Mouse (Mus musculus): Measurements from ENCODE around the gene Smg1. TPM values are rescaled to one million over a fixed set of nuclear protein-coding genes. Genes with fewer than 3 reads are reported as not detected.

Smg1 gene
- polyA plus RNA-seq, 1 experiment from 2014 or later = 18.0 TPM

Other genes with a start within 250 kb of the Smg1 start
- 746 and 766 TPM in 2 replicates for gene Rps15a, start 127.5 kb downstream of the Smg1 start, polyA plus RNA-seq (2015; fragmentation: Nextera tagmentation; extraction: Ambion mirVana)
- 477 and 625 TPM in 2 replicates for gene Arl6ip1, start 114.0 kb downstream of the Smg1 start, polyA plus RNA-seq (2015; fragmentation: Nextera tagmentation; extraction: Ambion mirVana)
- gene Syt17, start 204.6 kb upstream of the Smg1 start, polyA plus RNA-seq (2015; fragmentation: Nextera tagmentation; extraction: Ambion mirVana) = 6.5 and 7.0 TPM in 2 replicates
- 5.3 and 5.5 TPM in 2 replicates for gene Itpripl2, start 248.3 kb upstream of the Smg1 start, polyA plus RNA-seq (2015; fragmentation: Nextera tagmentation; extraction: Ambion mirVana)